In genomic region chr14:25032899-25033298, GRCm38 (mm10) we compare ENCODE assay signal across 20 mouse cellular contexts.
DNase-seq lines count a peak whose midpoint lies in the region; ATAC-seq and TF ChIP-seq lines count a peak whose summit lies in the region.
"Had no signal": no experiment of that assay in that cellular context is flagged by ENCODE, and none has a peak within 500 bp of the region (broad histone marks: within the 10 kb centered on the region; RNA-seq: fewer than 3 reads in every experiment).

No protein-coding gene starts in this region.

- H3K9ac ChIP-seq in limb, embryonic 13.5 days: 0 out of 2 replicates have a peak overlapping the region, but pooled peaks have one; percentile 8
- no peak overlapping the region for H3K9ac ChIP-seq in lung, postnatal 0 days (replicated peaks; ENCODE audit: low read depth)
- H3K9ac ChIP-seq: liver, postnatal 0 days; stomach, embryonic 15.5 days had no signal

- no peak for TF ChIP-seq POLR2A in thymus, adult 2 months (IDR thresholded peaks at IDR 0.05; ENCODE audit: control insufficient read depth, extremely low read depth, insufficient read depth, low read length, poor library complexity)

- H3K36me3 ChIP-seq in limb, embryonic 13.5 days: no peaks in the 10 kb centered on the region
- H3K36me3 ChIP-seq in thymus, adult 2 months (ENCODE audit: control insufficient read depth, insufficient read depth, low read length): no peaks in the 10 kb centered on the region
- H3K36me3 ChIP-seq in lung, postnatal 0 days (ENCODE audit: insufficient read depth, low read length): no peaks in the 10 kb centered on the region
- H3K36me3 ChIP-seq: G1E; stomach, embryonic 15.5 days had no signal

- no peak overlapping the region for H3K4me3 ChIP-seq in limb, embryonic 13.5 days
- H3K4me3 ChIP-seq in thymus, adult 2 months (ENCODE audit: control insufficient read depth, insufficient read depth, low read length): no peak overlapping the region
- no peak overlapping the region for H3K4me3 ChIP-seq in lung, postnatal 0 days (ENCODE audit: low read depth, low read length)
- H3K4me3 ChIP-seq: heart, adult 2 months; layer of hippocampus, adult 2 months; megakaryocyte, embryonic 14.5 days; stomach, embryonic 15.5 days had no signal

- no peak for TF ChIP-seq CTCF in thymus, adult 2 months (IDR thresholded peaks at IDR 0.05; ENCODE audit: borderline replicate concordance, control insufficient read depth, extremely low read depth, insufficient read depth, low read length, poor library complexity)
- TF ChIP-seq CTCF in lung, postnatal 0 days (IDR thresholded peaks at IDR 0.05): no peak

- H3K4me1 ChIP-seq in limb, embryonic 13.5 days: peaks cover 31% of the 10 kb centered on the region
- H3K4me1 ChIP-seq in thymus, adult 2 months (replicated peaks; ENCODE audit: control insufficient read depth, insufficient read depth, low read length): peaks cover 12% of the 10 kb centered on the region
- H3K4me1 ChIP-seq in lung, postnatal 0 days (ENCODE audit: insufficient read depth, low read depth, low read length): no peaks in the 10 kb centered on the region
- H3K4me1 ChIP-seq: megakaryocyte, embryonic 14.5 days; stomach, embryonic 15.5 days had no signal

- no peak for TF ChIP-seq EP300 in lung, postnatal 0 days (IDR thresholded peaks at IDR 0.05)

- peak; percentile 20 for DNase-seq in CD4-positive helper T cell, adult 2 months (ENCODE audit: low read depth, low spot score)
- DNase-seq in thymus, adult 2 months: peak; percentile 41
- no peak for DNase-seq in lung, postnatal 0 days (ENCODE audit: low spot score)
- no peak for DNase-seq in adrenal gland, postnatal 25 days
- no peak for DNase-seq in B cell, adult 2 months
- no peak for DNase-seq in right cerebral cortex, adult 2 months (ENCODE audit: low spot score in 2 of 2)
- DNase-seq: cerebellum, adult 2 months; gastrocnemius, postnatal 10 days; heart, adult 2 months; heart, postnatal 4 days; kidney, adult 8-10 months; kidney, postnatal 14 days; liver, postnatal 0 days; midbrain, embryonic 14.5 days had no signal

- peak; percentile 69 for ATAC-seq in activated CD4-positive, CD25-positive, alpha-beta regulatory T cell, adult 4 months
- ATAC-seq in limb, embryonic 13.5 days (ENCODE audit: low FRiP score, low read depth): no peak
- no peak for ATAC-seq in lung, postnatal 0 days
- ATAC-seq: liver, postnatal 0 days had no signal

- H3K27me3 ChIP-seq in limb, embryonic 13.5 days: no peaks in the 10 kb centered on the region
- H3K27me3 ChIP-seq in thymus, adult 2 months (ENCODE audit: control insufficient read depth, insufficient read depth, low read length): no peaks in the 10 kb centered on the region
- H3K27me3 ChIP-seq in lung, postnatal 0 days (replicated peaks; ENCODE audit: insufficient read depth, low read length): no peaks in the 10 kb centered on the region
- H3K27me3 ChIP-seq: stomach, embryonic 15.5 days had no signal

- H3K27ac ChIP-seq in limb, embryonic 13.5 days: no peak overlapping the region
- H3K27ac ChIP-seq in thymus, adult 2 months (ENCODE audit: control insufficient read depth, insufficient read depth, low read length): no peak overlapping the region
- no peak overlapping the region for H3K27ac ChIP-seq in lung, postnatal 0 days (ENCODE audit: low read length)
- H3K27ac ChIP-seq: heart, adult 2 months; stomach, embryonic 15.5 days had no signal

- WGBS in limb, embryonic 13.5 days: 88% methylated on average over 2 of the region's 2 CpGs
- 14% methylated on average over 2 of the region's 2 CpGs for WGBS in thymus, adult 2 months
- 78% methylated on average over 2 of the region's 2 CpGs for WGBS in lung, postnatal 0 days

- H3K9me3 ChIP-seq in limb, embryonic 13.5 days: no peaks in the 10 kb centered on the region
- H3K9me3 ChIP-seq in lung, postnatal 0 days (ENCODE audit: low read length): no peaks in the 10 kb centered on the region
- H3K9me3 ChIP-seq: megakaryocyte, embryonic 14.5 days; stomach, embryonic 15.5 days had no signal

- no peak overlapping the region for H3K4me2 ChIP-seq in limb, embryonic 13.5 days (replicated peaks)
- no peak overlapping the region for H3K4me2 ChIP-seq in lung, postnatal 0 days (replicated peaks; ENCODE audit: low read depth, low read length)
- H3K4me2 ChIP-seq: stomach, embryonic 15.5 days had no signal

Comparison
In these comparisons a context has a peak if more than half of its experiments do, and no peak if none do; other contexts are left out.
1. DNase-seq: peak in CD4-positive helper T cell, adult 2 months (single experiment) and thymus, adult 2 months (single experiment); none in lung, postnatal 0 days (single experiment), adrenal gland, postnatal 25 days (single experiment), B cell, adult 2 months (0 of 2) and right cerebral cortex, adult 2 months (0 of 2).